Mouse (Mus musculus) thymus, adult 2 months (tissue): ENCODE results near the gene D430041D05Rik.

Source experiments
- CTCF ChIP-seq: fragments of 200-500 bp; IDR thresholded peaks from 2 replicates; pipeline ENCODE4 v1.5.1; 2012; ENCODE audit warnings: mild to moderate bottlenecking, control low read depth, low read length, moderate library complexity, borderline replicate concordance; ENCODE audit not compliant: control insufficient read depth, poor library complexity, insufficient read depth; ENCODE audit errors: extremely low read depth
- POLR2A ChIP-seq: fragments of 200-500 bp; IDR thresholded peaks from 2 replicates; pipeline ENCODE4 v1.6.1; 2012; ENCODE audit warnings: mild to moderate bottlenecking, low read length, control low read depth, moderate library complexity; ENCODE audit not compliant: control insufficient read depth, poor library complexity, insufficient read depth; ENCODE audit errors: extremely low read depth

GRCm38 (mm10) chr2:104147910-104148561 lies 262.8 kb downstream of the D430041D05Rik start:
- TF ChIP-seq POLR2A (no peak), CTCF (no peak)
